Mouse (Mus musculus): Measurements from ENCODE around the gene Evc.

GRCm38 (mm10) chr5:37256823-37257222 lies 79.9 kb downstream of the Evc start:
- TF ChIP-seq POLR2A (IDR thresholded peaks at IDR 0.05; ENCODE audit: insufficient read length, low read depth) (no peak), TCF12 (IDR thresholded peaks at IDR 0.05; ENCODE audit: insufficient read depth, poor library complexity, severe bottlenecking) (no peak), CEBPB (IDR thresholded peaks at IDR 0.05; ENCODE audit: insufficient read depth, poor library complexity, severe bottlenecking) (no peak), E2F4 (IDR thresholded peaks at IDR 0.05; ENCODE audit: insufficient read depth) (no peak), POLR2AphosphoS2 (IDR thresholded peaks at IDR 0.05; ENCODE audit: insufficient read length, low read depth) (no peak), MAX (IDR thresholded peaks at IDR 0.05; ENCODE audit: low read depth) (no peak), MYOD1 (IDR thresholded peaks at IDR 0.05; ENCODE audit: control insufficient read depth in 1 of 3, insufficient read length in 2 of 3, low read depth in 2 of 3) (no peak), TCF3 (IDR thresholded peaks at IDR 0.05; ENCODE audit: insufficient read length, low read depth) (no peak), USF1 (IDR thresholded peaks at IDR 0.05; ENCODE audit: low read depth) (no peak), MYOG (IDR thresholded peaks at IDR 0.05; ENCODE audit: control insufficient read depth in 1 of 3, insufficient read depth in 1 of 3, insufficient read length in 2 of 3, low read depth in 2 of 3) (no peak)
